Mouse (Mus musculus) ZHBTc4 (cell line): Measurements from ENCODE around the gene Uaca.

Experiments used
- DNase-seq: peaks from one replicate; pipeline ENCODE4 v3.0.0-alpha.2; 2011; ENCODE audit warnings: low read depth, low spot score

Gene Uaca

GRCm38 (mm10) chr9:60794210-60794840, at the start of gene Uaca:
Uaca (plus strand) TSS chr9:60794542.
- DNase-seq: peak; percentile 97

- DNase-seq: no peak
Measured at GRCm38 (mm10) chr9:60744971-60745370, 49.4 kb upstream of the Uaca start.

- no peak for DNase-seq
Measured at GRCm38 (mm10) chr9:60746561-60746960, 47.8 kb upstream of the Uaca start.

GRCm38 (mm10) chr9:60747672-60748071, 46.7 kb upstream of the Uaca start:
- DNase-seq: no peak

GRCm38 (mm10) chr9:60748191-60748590, 46.2 kb upstream of the Uaca start:
- peak; percentile 74 for DNase-seq

GRCm38 (mm10) chr9:60749105-60749504, 45.2 kb upstream of the Uaca start:
- peak; percentile 80 for DNase-seq

GRCm38 (mm10) chr9:60751098-60751497, 43.2 kb upstream of the Uaca start:
- DNase-seq: no peak

GRCm38 (mm10) chr9:60751971-60752370, 42.4 kb upstream of the Uaca start:
- no peak for DNase-seq

- no peak for DNase-seq
Measured at GRCm38 (mm10) chr9:60752636-60753035, 41.7 kb upstream of the Uaca start.

- DNase-seq: peak; percentile 75
Measured at GRCm38 (mm10) chr9:60756258-60756657, 38.1 kb upstream of the Uaca start.

GRCm38 (mm10) chr9:60756866-60757740, 37.2 kb upstream of the Uaca start:
- no peak for DNase-seq

GRCm38 (mm10) chr9:60757817-60758216, 36.5 kb upstream of the Uaca start:
- DNase-seq: no peak

GRCm38 (mm10) chr9:60759436-60760007, 34.8 kb upstream of the Uaca start:
- DNase-seq: no peak

- no peak for DNase-seq
Measured at GRCm38 (mm10) chr9:60765181-60765580, 29.2 kb upstream of the Uaca start.

- DNase-seq: no peak
Measured at GRCm38 (mm10) chr9:60768393-60768792, 25.9 kb upstream of the Uaca start.

GRCm38 (mm10) chr9:60769711-60770111, 24.6 kb upstream of the Uaca start:
- no peak for DNase-seq

GRCm38 (mm10) chr9:60773713-60774112, 20.6 kb upstream of the Uaca start:
- no peak for DNase-seq

- peak; percentile 20 for DNase-seq
Measured at GRCm38 (mm10) chr9:60776899-60777298, 17.4 kb upstream of the Uaca start.

- DNase-seq: no peak
Measured at GRCm38 (mm10) chr9:60782057-60782789, 12.1 kb upstream of the Uaca start.

- DNase-seq: no peak
Measured at GRCm38 (mm10) chr9:60785069-60785468, 9.3 kb upstream of the Uaca start.

- DNase-seq: peak; percentile 94
Measured at GRCm38 (mm10) chr9:60787517-60788110, 6.7 kb upstream of the Uaca start.

- no peak for DNase-seq
Measured at GRCm38 (mm10) chr9:60790282-60790681, 4.1 kb upstream of the Uaca start.
